Mouse (Mus musculus): ENCODE results near the gene Irf2. TPM values are rescaled to one million over a fixed set of nuclear protein-coding genes. Genes with fewer than 3 reads are reported as not detected.

Irf2 gene
- polyA plus RNA-seq, 1 experiment from 2014 or later, result 13.7 TPM

GRCm38 (mm10) chr8:46745464-46745863 is 5.9 kb downstream of the Irf2 start:
- H3K4me2 ChIP-seq, result no peak overlapping the region
- no peaks in the 10 kb centered on the region for H3K9me3 ChIP-seq (replicated peaks)
- H3K4me1 ChIP-seq, result peaks cover 10% of the 10 kb centered on the region
- ATAC-seq, result no peak
- 87% methylated on average over 1 of the region's 1 CpGs for WGBS
- no peak overlapping the region for H3K27ac ChIP-seq
- H3K4me3 ChIP-seq, result no peak overlapping the region
- no peaks in the 10 kb centered on the region for H3K36me3 ChIP-seq (ENCODE audit: poor library complexity, severe bottlenecking)
- no peak overlapping the region for H3K9ac ChIP-seq
- H3K27me3 ChIP-seq, result no peaks in the 10 kb centered on the region

DNA sequence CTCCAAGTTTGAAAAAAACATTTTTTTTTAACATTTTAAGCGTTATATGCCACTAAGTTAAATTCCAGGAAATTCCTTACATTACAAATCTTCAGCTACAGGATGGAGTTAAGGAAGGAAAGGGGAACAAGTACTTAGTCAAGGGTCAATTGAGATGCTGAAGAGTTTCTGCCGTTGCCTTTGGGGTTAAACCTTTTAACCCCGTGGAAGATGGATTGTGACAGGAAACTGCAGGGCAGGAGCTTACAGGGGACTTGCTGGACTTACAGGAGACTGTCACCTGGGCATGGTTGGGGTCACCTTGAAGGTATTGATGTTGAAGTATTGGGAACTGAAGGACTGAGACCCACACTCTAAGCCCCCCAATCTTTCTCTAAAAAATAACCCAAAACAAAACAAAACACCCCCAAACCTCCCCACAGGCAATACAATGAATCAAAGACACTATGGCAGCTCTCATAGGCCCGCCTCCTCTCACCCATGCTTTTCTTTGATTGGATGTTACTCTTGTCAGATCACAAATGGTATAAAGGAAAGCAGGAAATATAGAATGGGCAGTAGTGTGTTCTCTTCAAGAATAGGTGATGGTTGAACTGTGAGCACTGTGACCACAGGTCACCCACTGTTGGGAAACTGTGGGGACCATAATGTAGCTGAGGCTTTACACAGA is 7.9 kb downstream of the Irf2 start:
- WGBS, result 67% methylated on average over 4 of the region's 4 CpGs
- Histone ChIP-seq H3K4me1 (no peaks in the 10 kb centered on the region), H3K27me3 (no peaks in the 10 kb centered on the region), H3K27ac (no peak overlapping the region), H3K9me3 (replicated peaks) (no peaks in the 10 kb centered on the region), H3K4me3 (no peak overlapping the region), H3K9ac (no peak overlapping the region), H3K4me2 (no peak overlapping the region), H3K36me3 (ENCODE audit: poor library complexity, severe bottlenecking) (no peaks in the 10 kb centered on the region)
- no peak for ATAC-seq

GRCm38 (mm10) chr8:46750000-46750399 is 10.5 kb downstream of the Irf2 start:
- H3K4me3 ChIP-seq, result no peak overlapping the region
- 56% methylated on average over 5 of the region's 5 CpGs for WGBS
- no peaks in the 10 kb centered on the region for H3K4me1 ChIP-seq

DNA sequence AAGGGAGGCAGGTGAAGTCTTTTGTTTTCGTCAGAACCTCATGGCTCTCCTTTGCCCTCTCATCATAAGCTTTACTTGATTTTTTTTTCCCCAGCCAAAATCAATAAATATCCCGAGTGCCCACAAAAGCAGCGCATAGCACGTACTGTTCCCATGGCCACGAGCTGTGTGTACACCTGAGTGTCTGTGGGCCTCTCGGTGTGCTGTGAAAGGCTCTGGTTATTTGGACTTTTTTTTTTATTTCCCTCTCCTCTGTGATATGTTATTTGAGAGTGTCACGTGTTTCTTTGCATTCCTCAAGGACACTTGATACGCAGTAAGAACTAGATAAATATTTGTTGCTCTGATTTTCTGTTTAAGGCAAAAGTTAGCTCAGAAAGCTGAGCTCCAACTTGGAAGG is 11.0 kb downstream of the Irf2 start:
- Histone ChIP-seq H3K9ac (no peak overlapping the region), H3K4me3 (no peak overlapping the region), H3K4me1 (no peaks in the 10 kb centered on the region), H3K4me2 (no peak overlapping the region), H3K36me3 (ENCODE audit: poor library complexity, severe bottlenecking) (no peaks in the 10 kb centered on the region), H3K27ac (no peak overlapping the region), H3K9me3 (replicated peaks) (no peaks in the 10 kb centered on the region), H3K27me3 (no peaks in the 10 kb centered on the region)
- no peak for ATAC-seq
- 75% methylated on average over 8 of the region's 8 CpGs for WGBS

More at GRCm38 (mm10) chr8:46750000-46750399, 10.5 kb downstream of the Irf2 start:
- Histone ChIP-seq H3K9ac (no peak overlapping the region), H3K27ac (no peak overlapping the region), H3K4me2 (no peak overlapping the region), H3K27me3 (no peaks in the 10 kb centered on the region), H3K36me3 (ENCODE audit: poor library complexity, severe bottlenecking) (no peaks in the 10 kb centered on the region), H3K9me3 (replicated peaks) (no peaks in the 10 kb centered on the region)
- ATAC-seq, result no peak

- Histone ChIP-seq H3K9ac (no peak overlapping the region), H3K9me3 (replicated peaks) (no peaks in the 10 kb centered on the region), H3K4me3 (no peak overlapping the region), H3K4me2 (no peak overlapping the region), H3K4me1 (no peaks in the 10 kb centered on the region), H3K27me3 (no peaks in the 10 kb centered on the region), H3K36me3 (ENCODE audit: poor library complexity, severe bottlenecking) (no peaks in the 10 kb centered on the region), H3K27ac (no peak overlapping the region)
- no peak for ATAC-seq
- 70% methylated on average over 4 of the region's 4 CpGs for WGBS
Observed at GRCm38 (mm10) chr8:46751151-46751550, 11.6 kb downstream of the Irf2 start.

GRCm38 (mm10) chr8:46752986-46753385 is 13.5 kb downstream of the Irf2 start:
- Histone ChIP-seq H3K4me1 (no peaks in the 10 kb centered on the region), H3K9me3 (replicated peaks) (no peaks in the 10 kb centered on the region), H3K4me2 (no peak overlapping the region), H3K36me3 (ENCODE audit: poor library complexity, severe bottlenecking) (no peaks in the 10 kb centered on the region), H3K9ac (no peak overlapping the region), H3K27ac (no peak overlapping the region), H3K27me3 (no peaks in the 10 kb centered on the region), H3K4me3 (no peak overlapping the region)
- 83% methylated on average over 12 of the region's 12 CpGs for WGBS
- ATAC-seq, result no peak

DNA sequence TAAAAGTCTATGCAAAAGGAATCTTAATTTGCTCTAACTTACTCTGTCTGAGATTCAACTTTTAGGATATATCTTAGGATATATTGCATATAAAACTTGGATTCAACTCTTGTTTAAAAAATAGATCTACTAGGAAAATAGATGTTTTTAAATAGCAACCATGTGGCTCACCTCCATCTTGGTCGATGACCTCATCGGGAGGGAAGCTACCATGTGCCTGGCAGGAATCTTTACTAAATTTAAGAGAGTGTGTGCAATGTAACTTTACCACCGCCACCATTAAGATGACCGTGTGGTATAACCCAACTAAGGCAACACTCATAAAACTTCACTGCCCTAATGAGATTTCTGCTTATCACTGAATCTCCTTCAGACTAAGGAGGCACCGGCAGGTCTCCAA is 14.8 kb downstream of the Irf2 start:
- Histone ChIP-seq H3K27ac (no peak overlapping the region), H3K9me3 (replicated peaks) (no peaks in the 10 kb centered on the region), H3K27me3 (no peaks in the 10 kb centered on the region), H3K9ac (no peak overlapping the region), H3K4me3 (no peak overlapping the region), H3K4me2 (no peak overlapping the region), H3K4me1 (no peaks in the 10 kb centered on the region), H3K36me3 (ENCODE audit: poor library complexity, severe bottlenecking) (no peaks in the 10 kb centered on the region)
- ATAC-seq, result no peak
- 97% methylated on average over 5 of the region's 5 CpGs for WGBS

- no peak overlapping the region for H3K4me3 ChIP-seq
- H3K36me3 ChIP-seq (ENCODE audit: poor library complexity, severe bottlenecking), result no peaks in the 10 kb centered on the region
- H3K4me2 ChIP-seq, result no peak overlapping the region
- WGBS, result 81% methylated on average over 5 of the region's 5 CpGs
- no peaks in the 10 kb centered on the region for H3K9me3 ChIP-seq (replicated peaks)
- ATAC-seq, result no peak
- H3K9ac ChIP-seq, result no peak overlapping the region
- H3K27me3 ChIP-seq, result no peaks in the 10 kb centered on the region
- no peak overlapping the region for H3K27ac ChIP-seq
- no peaks in the 10 kb centered on the region for H3K4me1 ChIP-seq
Observed at GRCm38 (mm10) chr8:46755731-46756333, 16.3 kb downstream of the Irf2 start.

DNA sequence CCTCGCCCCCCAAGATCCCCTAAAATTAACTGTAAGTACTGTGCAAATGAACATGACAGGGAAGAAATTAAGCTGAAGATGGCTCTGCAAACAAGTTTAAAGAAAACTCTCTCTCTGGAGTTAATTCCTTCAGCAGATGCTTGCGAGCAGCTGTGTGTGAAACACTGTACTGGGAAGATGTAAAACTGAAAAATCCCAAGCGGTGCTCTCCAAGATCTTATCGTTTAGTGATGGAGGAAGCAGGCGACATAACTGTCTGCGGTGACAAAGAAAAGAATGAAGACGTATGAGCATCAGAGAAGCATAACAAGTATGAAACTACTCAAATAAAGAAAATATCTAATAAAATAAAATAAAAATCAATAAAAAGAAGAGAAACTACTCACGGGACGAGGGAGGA is 18.1 kb downstream of the Irf2 start:
- Histone ChIP-seq H3K4me2 (no peak overlapping the region), H3K4me3 (no peak overlapping the region), H3K9ac (no peak overlapping the region), H3K9me3 (replicated peaks) (no peaks in the 10 kb centered on the region), H3K36me3 (ENCODE audit: poor library complexity, severe bottlenecking) (no peaks in the 10 kb centered on the region), H3K27ac (no peak overlapping the region), H3K4me1 (no peaks in the 10 kb centered on the region), H3K27me3 (no peaks in the 10 kb centered on the region)
- 95% methylated on average over 9 of the region's 9 CpGs for WGBS
- ATAC-seq, result no peak

- H3K4me1 ChIP-seq, result no peaks in the 10 kb centered on the region
- H3K4me2 ChIP-seq, result no peak overlapping the region
- H3K36me3 ChIP-seq (ENCODE audit: poor library complexity, severe bottlenecking), result no peaks in the 10 kb centered on the region
- H3K27me3 ChIP-seq, result no peaks in the 10 kb centered on the region
- H3K9me3 ChIP-seq (replicated peaks), result no peaks in the 10 kb centered on the region
- no peak overlapping the region for H3K9ac ChIP-seq
- WGBS, result 94% methylated on average over 7 of the region's 7 CpGs
- H3K4me3 ChIP-seq, result no peak overlapping the region
- H3K27ac ChIP-seq, result no peak overlapping the region
- ATAC-seq, result no peak
Observed at GRCm38 (mm10) chr8:46758131-46758530, 18.6 kb downstream of the Irf2 start.

DNA sequence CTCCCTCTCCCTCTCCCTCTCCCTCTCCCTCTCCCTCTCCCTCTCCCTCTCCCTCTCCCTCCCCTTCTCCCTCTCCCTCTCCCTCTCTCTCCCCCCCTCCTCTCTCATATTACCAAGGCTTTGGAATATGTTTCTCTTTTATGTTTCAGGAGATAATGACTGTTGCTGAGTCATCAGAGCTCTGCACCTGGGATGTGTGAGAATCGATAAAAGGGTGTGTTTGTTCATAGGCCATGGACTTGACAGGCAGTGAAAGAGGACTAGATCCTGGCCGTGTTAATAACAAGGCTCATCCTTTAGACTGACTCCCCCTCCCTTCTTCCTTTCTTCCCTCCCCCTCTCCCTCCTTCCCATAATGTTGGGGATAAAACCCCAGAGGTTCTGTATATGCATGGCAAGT is 19.1 kb downstream of the Irf2 start:
- H3K9ac ChIP-seq, result no peak overlapping the region
- H3K9me3 ChIP-seq (replicated peaks), result no peaks in the 10 kb centered on the region
- ATAC-seq, result no peak
- H3K27me3 ChIP-seq, result no peaks in the 10 kb centered on the region
- WGBS, result 85% methylated on average over 2 of the region's 2 CpGs
- H3K36me3 ChIP-seq (ENCODE audit: poor library complexity, severe bottlenecking), result no peaks in the 10 kb centered on the region
- H3K4me1 ChIP-seq, result no peaks in the 10 kb centered on the region
- H3K4me2 ChIP-seq, result no peak overlapping the region
- H3K4me3 ChIP-seq, result no peak overlapping the region
- no peak overlapping the region for H3K27ac ChIP-seq

DNA sequence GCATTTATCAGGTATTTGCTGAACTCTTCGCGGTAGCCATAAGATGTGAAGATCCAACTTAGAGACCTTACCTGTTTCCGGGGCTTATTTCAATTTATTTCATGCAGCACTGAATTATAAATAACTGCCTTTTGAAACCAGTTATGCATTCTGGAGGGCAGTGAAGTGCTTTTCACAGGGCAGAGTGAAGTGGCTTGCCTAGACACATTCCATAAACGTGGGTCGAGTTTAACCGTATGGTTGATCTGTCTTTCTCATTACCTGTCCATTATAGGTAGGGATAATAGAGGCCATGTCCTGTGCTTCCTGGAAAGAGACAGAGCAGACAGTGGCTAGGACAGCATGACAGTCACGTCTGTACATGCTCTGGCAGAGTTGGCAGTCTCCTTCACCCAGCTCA is 20.0 kb downstream of the Irf2 start:
- Histone ChIP-seq H3K4me2 (no peak overlapping the region), H3K9ac (no peak overlapping the region), H3K4me1 (no peaks in the 10 kb centered on the region), H3K27ac (no peak overlapping the region), H3K9me3 (replicated peaks) (no peaks in the 10 kb centered on the region), H3K27me3 (no peaks in the 10 kb centered on the region), H3K4me3 (no peak overlapping the region), H3K36me3 (ENCODE audit: poor library complexity, severe bottlenecking) (no peaks in the 10 kb centered on the region)
- no peak for ATAC-seq
- 93% methylated on average over 7 of the region's 7 CpGs for WGBS

GRCm38 (mm10) chr8:46760701-46761100 is 21.2 kb downstream of the Irf2 start:
- no peaks in the 10 kb centered on the region for H3K9me3 ChIP-seq (replicated peaks)
- H3K4me3 ChIP-seq, result no peak overlapping the region
- H3K27me3 ChIP-seq, result no peaks in the 10 kb centered on the region
- no peak overlapping the region for H3K4me2 ChIP-seq
- no peak overlapping the region for H3K9ac ChIP-seq
- ATAC-seq, result no peak
- H3K4me1 ChIP-seq, result no peaks in the 10 kb centered on the region
- no peaks in the 10 kb centered on the region for H3K36me3 ChIP-seq (ENCODE audit: poor library complexity, severe bottlenecking)
- 94% methylated on average over 7 of the region's 7 CpGs for WGBS
- no peak overlapping the region for H3K27ac ChIP-seq
